Mouse (Mus musculus) forebrain, embryonic 11.5 days (tissue): ENCODE measurements around the gene Tmem108. TPM values are rescaled to one million over a fixed set of nuclear protein-coding genes. Genes with fewer than 3 reads are reported as not detected.

ENCODE experiments used
- polyA plus RNA-seq: library from polyadenylated mRNA; unstranded; fragments of >200 nt; fragmentation: Nextera tagmentation; extraction: Ambion mirVana; gene quantifications from 2 replicates; pipeline ENCODE4 v1.2.1, GENCODE M21; 2014

Gene Tmem108
- polyA plus RNA-seq, 1 experiment from 2014 or later: 27.2 TPM

Other genes with a start within 250 kb of the Tmem108 start
- 5.9 and 6.7 TPM in 2 replicates for gene Nphp3, start 240.7 kb upstream of the Tmem108 start, polyA plus RNA-seq